Mouse (Mus musculus) intestine, embryonic 14.5 days (tissue): ENCODE results near the gene Celf2. TPM values are rescaled to one million over a fixed set of nuclear protein-coding genes. Genes with fewer than 3 reads are reported as not detected.
"Not testable (repeated sequence)": the region's sequence is repeated elsewhere in the genome, so short reads cannot be mapped to it uniquely, and the experiment has no call there.

Source experiments
- ATAC-seq: fragments of 200-750 bp; cut with Nextera tagmentation; replicated peaks from 2 replicates; pipeline ENCODE4 v1.8.0; 2017; ENCODE audit warnings: low read depth, moderate number of reproducible peaks, moderate TSS enrichment, moderate library complexity; ENCODE audit not compliant: low FRiP score, low TSS enrichment
- DNase-seq: peaks from one replicate; pipeline ENCODE4 v3.0.0-alpha.2; 2018; ENCODE audit warnings: low spot score
- H3K27ac ChIP-seq: fragments of 300-500 bp; sonication (generic); 2 replicates; pipeline ENCODE4 v1.5.1; 2014; ENCODE audit warnings: low read depth, mild to moderate bottlenecking, control low read depth
- H3K27me3 ChIP-seq: fragments of 300-500 bp; sonication (generic); replicated peaks from 2 replicates; pipeline ENCODE4 v1.6.1; 2014; ENCODE audit warnings: low read length, control low read depth; ENCODE audit not compliant: control insufficient read depth, insufficient read depth
- H3K36me3 ChIP-seq: fragments of 300-500 bp; sonication (generic); 2 replicates; pipeline ENCODE4 v1.6.1; 2014; ENCODE audit warnings: low read length, control low read depth; ENCODE audit not compliant: control insufficient read depth, insufficient read depth
- H3K4me1 ChIP-seq: fragments of 300-500 bp; sonication (generic); replicated peaks from 2 replicates; pipeline ENCODE4 v1.6.1; 2014; ENCODE audit warnings: low read length, control low read depth, mixed read lengths; ENCODE audit not compliant: control insufficient read depth, insufficient read depth
- H3K4me2 ChIP-seq: fragments of 300-500 bp; sonication (generic); 2 replicates; pipeline ENCODE4 v1.6.1; 2014; ENCODE audit warnings: low read length
- H3K4me3 ChIP-seq: fragments of 300-500 bp; sonication (generic); 2 replicates; pipeline ENCODE4 v1.5.1; 2014; ENCODE audit warnings: low read depth, low read length, control low read depth, mixed read lengths
- H3K9ac ChIP-seq: fragments of 300-500 bp; sonication (generic); 2 replicates; pipeline ENCODE4 v1.6.1; 2014; ENCODE audit warnings: mild to moderate bottlenecking, low read length
- H3K9me3 ChIP-seq: fragments of 300-500 bp; sonication (generic); 2 replicates; pipeline ENCODE4 v1.6.1; 2016; ENCODE audit warnings: low read length, control low read depth; ENCODE audit not compliant: control insufficient read depth
- WGBS: fragments of 180-500 bp; shearing (Covaris S2); extraction: QIAGEN DNeasy Blood & Tissue Kit; methylation state at CpG from one replicate; pipeline ENCODE4 v1.1.7; 2014; 5-methylcytosine and 5-hydroxymethylcytosine counted together
- polyA plus RNA-seq: library from polyadenylated mRNA; unstranded; fragments of >200 nt; fragmentation: Nextera tagmentation; extraction: Ambion mirVana; gene quantifications from 2 replicates; pipeline ENCODE4 v1.2.1, GENCODE M21; 2014

Gene Celf2
- polyA plus RNA-seq = 53.5 and 62.4 TPM in 2 replicates

GRCm38 (mm10) chr2:7509463-7509862 is at the start of gene Celf2:
TSS of gene Celf2 (minus strand) at chr2:7509563.
- H3K9me3 ChIP-seq, DNase-seq, H3K4me2 ChIP-seq, ATAC-seq, H3K27me3 ChIP-seq, H3K36me3 ChIP-seq, H3K27ac ChIP-seq, H3K4me3 ChIP-seq, H3K9ac ChIP-seq, H3K4me1 ChIP-seq: not testable (repeated sequence)
- 93% methylated on average over 9 of the region's 9 CpGs for WGBS

- WGBS = 84% methylated on average over 4 of the region's 4 CpGs
These were observed 46.0 kb upstream of the Celf2 start for GRCm38 (mm10) chr2:7555144-7555892.

GRCm38 (mm10) chr2:7554601-7555000 is 45.2 kb upstream of the Celf2 start:
- no peaks in the 10 kb centered on the region for H3K36me3 ChIP-seq
- no peaks in the 10 kb centered on the region for H3K9me3 ChIP-seq
- H3K4me3 ChIP-seq = no peak overlapping the region
- H3K4me2 ChIP-seq = no peak overlapping the region
- H3K4me1 ChIP-seq = no peaks in the 10 kb centered on the region
- no peaks in the 10 kb centered on the region for H3K27me3 ChIP-seq
- ATAC-seq = no peak
- H3K27ac ChIP-seq = no peak overlapping the region
- no peak overlapping the region for H3K9ac ChIP-seq
- 62% methylated on average over 1 of the region's 1 CpGs for WGBS
- no peak for DNase-seq

More at GRCm38 (mm10) chr2:7555144-7555892, 46.0 kb upstream of the Celf2 start:
- Histone ChIP-seq H3K27me3 (no peaks in the 10 kb centered on the region), H3K36me3 (no peaks in the 10 kb centered on the region), H3K4me3 (no peak overlapping the region), H3K9ac (no peak overlapping the region), H3K9me3 (no peaks in the 10 kb centered on the region), H3K4me1 (no peaks in the 10 kb centered on the region), H3K4me2 (no peak overlapping the region), H3K27ac (no peak overlapping the region)
- DNase-seq (no peak), ATAC-seq (no peak)

GRCm38 (mm10) chr2:7552887-7553286 is 43.5 kb upstream of the Celf2 start:
- Histone ChIP-seq H3K36me3 (no peaks in the 10 kb centered on the region), H3K9me3 (no peaks in the 10 kb centered on the region), H3K4me3 (no peak overlapping the region), H3K4me1 (no peaks in the 10 kb centered on the region), H3K9ac (no peak overlapping the region), H3K27ac (no peak overlapping the region), H3K4me2 (no peak overlapping the region), H3K27me3 (no peaks in the 10 kb centered on the region)
- ATAC-seq = no peak
- WGBS = 64% methylated on average over 3 of the region's 3 CpGs
- DNase-seq = no peak

- 75% methylated on average over 4 of the region's 4 CpGs for WGBS
- ATAC-seq (no peak), DNase-seq (no peak)
- Histone ChIP-seq H3K36me3 (no peaks in the 10 kb centered on the region), H3K4me2 (no peak overlapping the region), H3K27me3 (no peaks in the 10 kb centered on the region), H3K4me3 (no peak overlapping the region), H3K9ac (no peak overlapping the region), H3K27ac (no peak overlapping the region), H3K4me1 (no peaks in the 10 kb centered on the region), H3K9me3 (no peaks in the 10 kb centered on the region)
These were observed 39.5 kb upstream of the Celf2 start for GRCm38 (mm10) chr2:7548886-7549285.

- H3K36me3 ChIP-seq = no peaks in the 10 kb centered on the region
- 95% methylated on average over 5 of the region's 5 CpGs for WGBS
- H3K4me2 ChIP-seq = no peak overlapping the region
- no peak overlapping the region for H3K4me3 ChIP-seq
- DNase-seq = no peak
- H3K4me1 ChIP-seq = 0 out of 2 replicates have a peak, but pooled peaks cover under 1% of the 10 kb centered on the region
- no peaks in the 10 kb centered on the region for H3K27me3 ChIP-seq
- no peak overlapping the region for H3K9ac ChIP-seq
- no peak for ATAC-seq
- H3K9me3 ChIP-seq = no peaks in the 10 kb centered on the region
- H3K27ac ChIP-seq = no peak overlapping the region
These were observed 25.3 kb upstream of the Celf2 start for GRCm38 (mm10) chr2:7534615-7535204.

- H3K4me2 ChIP-seq = no peak overlapping the region
- no peak for DNase-seq
- no peak for ATAC-seq
- no peaks in the 10 kb centered on the region for H3K9me3 ChIP-seq
- no peak overlapping the region for H3K27ac ChIP-seq
- H3K4me3 ChIP-seq = no peak overlapping the region
- 0 out of 2 replicates have a peak, but pooled peaks cover 3% of the 10 kb centered on the region for H3K4me1 ChIP-seq
- H3K27me3 ChIP-seq = no peaks in the 10 kb centered on the region
- no peak overlapping the region for H3K9ac ChIP-seq
- WGBS = 72% methylated on average over 2 of the region's 2 CpGs
- no peaks in the 10 kb centered on the region for H3K36me3 ChIP-seq
These were observed 24.8 kb upstream of the Celf2 start for GRCm38 (mm10) chr2:7534195-7534594.

GRCm38 (mm10) chr2:7531185-7531960 is 22.0 kb upstream of the Celf2 start:
- H3K9me3 ChIP-seq = no peaks in the 10 kb centered on the region
- H3K27me3 ChIP-seq = no peaks in the 10 kb centered on the region
- H3K27ac ChIP-seq = no peak overlapping the region
- ATAC-seq (no peak), DNase-seq (no peak)
- H3K9ac ChIP-seq = no peak overlapping the region
- H3K4me1 ChIP-seq = 0 out of 2 replicates have a peak, but pooled peaks cover 3% of the 10 kb centered on the region
- 76% methylated on average over 6 of the region's 6 CpGs for WGBS
- H3K4me3 ChIP-seq = no peak overlapping the region
- H3K36me3 ChIP-seq = no peaks in the 10 kb centered on the region
- H3K4me2 ChIP-seq = no peak overlapping the region
